Mouse (Mus musculus) right cerebral cortex, postnatal 14 days (tissue): ENCODE results near the gene Anks4b.
A peak's percentile ranks its signal among the peaks of the same experiment; 100 is the strongest.

Experiments used
- DNase-seq: peaks from one replicate; pipeline ENCODE4 v3.0.0; 2022

Anks4b gene

DNA sequence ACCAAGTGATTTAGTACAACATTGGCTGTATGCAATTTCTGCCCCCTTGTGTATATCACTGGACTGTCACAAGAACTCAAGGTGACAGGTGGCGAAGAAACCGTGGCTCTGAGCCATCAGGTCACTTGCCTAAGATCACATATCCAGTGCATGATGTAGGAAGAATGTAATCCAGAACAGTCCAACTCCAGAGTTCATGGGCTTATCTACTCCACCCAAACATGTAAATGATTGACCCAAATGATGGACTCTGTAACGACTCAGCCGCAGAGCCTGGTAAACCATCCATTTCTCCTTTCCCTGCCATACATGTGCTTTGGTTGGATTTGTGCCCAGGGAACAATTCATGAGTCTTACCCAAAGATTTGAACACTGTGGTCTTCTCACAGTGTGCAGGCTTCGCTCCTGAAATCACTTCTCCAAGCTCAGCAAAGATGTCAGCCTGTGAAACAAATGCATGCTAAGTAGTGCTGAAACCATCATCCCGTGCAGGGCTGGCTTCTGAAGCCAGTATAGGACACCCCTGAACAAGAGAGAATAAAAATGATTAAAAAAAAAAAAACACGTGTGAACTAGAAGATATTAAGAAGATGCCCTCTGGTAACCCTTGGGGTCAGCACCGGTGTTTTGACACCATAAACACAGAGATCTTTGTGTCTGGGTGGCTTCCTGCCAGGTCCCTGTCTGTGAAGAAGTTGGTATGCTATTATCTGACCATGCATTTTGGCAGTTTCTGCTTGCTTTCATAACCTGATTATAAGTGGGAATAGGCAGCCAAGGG, 15.9 kb downstream of the Anks4b start:
- no peak for DNase-seq

DNA sequence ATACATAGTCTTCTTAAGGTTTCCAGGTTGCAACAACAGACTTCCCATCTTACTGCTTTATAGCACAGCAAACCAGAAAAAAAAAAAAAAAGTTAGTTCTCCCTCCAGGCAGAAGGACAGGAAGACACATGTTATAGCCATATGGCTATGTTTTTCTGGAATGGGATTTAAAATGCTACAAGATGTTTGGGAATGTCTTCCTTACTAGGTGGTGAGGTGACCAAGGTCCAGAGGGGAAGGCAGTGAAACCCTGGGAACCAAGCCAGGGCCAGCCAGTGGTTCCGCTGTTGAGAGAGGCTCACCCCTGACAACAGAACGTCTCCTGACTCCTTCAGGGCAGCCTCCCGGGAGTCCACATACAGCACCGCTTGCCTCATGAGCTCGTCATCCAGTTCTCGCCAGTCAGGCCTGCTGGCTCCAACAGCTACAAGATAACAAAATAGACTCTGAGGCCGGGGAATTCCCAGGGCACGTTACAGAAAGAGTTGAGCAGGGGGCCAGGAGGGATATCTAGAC, 16.6 kb downstream of the Anks4b start:
- no peak for DNase-seq

GRCm38 (mm10) chr7:120192207-120192606, 18.5 kb downstream of the Anks4b start:
- DNase-seq = no peak

GRCm38 (mm10) chr7:120192816-120193215, 19.2 kb downstream of the Anks4b start:
- DNase-seq = no peak

DNA sequence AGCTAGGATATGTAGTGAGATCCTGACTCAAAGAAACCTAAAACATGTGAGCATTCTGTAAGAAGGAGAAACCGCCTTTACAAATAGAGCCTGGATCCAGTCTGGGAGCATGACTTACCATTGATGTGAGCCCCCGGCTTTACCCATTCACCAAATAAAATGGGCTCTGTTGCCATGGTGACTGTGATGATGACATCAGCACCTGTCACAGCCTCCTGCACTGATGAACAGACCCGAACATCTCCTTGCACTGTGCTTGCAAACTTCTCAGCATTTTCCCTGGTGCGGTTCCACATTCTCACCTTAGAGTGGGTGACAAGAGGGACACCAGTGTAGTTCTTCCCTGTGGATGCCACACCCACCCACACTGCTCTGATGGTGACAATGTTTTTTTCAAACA, 21.5 kb downstream of the Anks4b start:
- no peak for DNase-seq

GRCm38 (mm10) chr7:120201231-120201744, 27.6 kb downstream of the Anks4b start:
- no peak for DNase-seq

DNA sequence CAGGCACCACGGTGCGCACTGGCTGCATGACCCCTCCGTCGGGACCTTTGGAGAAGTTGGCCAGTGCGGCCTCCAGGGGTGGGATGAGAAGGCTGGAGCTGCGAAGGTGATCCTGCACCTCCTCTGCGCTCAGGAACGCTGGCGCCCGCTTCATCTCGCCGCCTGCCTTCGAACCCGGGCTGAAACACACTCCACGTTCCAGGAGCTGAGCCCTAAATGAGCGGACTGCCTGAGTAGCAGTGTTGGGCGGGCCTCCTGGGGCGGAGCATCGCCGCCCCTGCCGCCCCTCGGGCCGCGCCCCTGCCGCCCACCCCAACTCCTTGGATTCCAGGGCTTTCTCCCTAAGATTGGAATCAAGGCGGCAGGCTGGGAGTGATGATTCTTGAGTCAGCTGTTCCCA, 28.1 kb downstream of the Anks4b start, which contains the start of gene Crym:
TSS of gene Crym (minus strand) at position 341 of the 400 bp plus-strand sequence.
- DNase-seq = peak; percentile 17

GRCm38 (mm10) chr7:120203789-120204188, 30.1 kb downstream of the Anks4b start, which contains the start of gene Abca14:
Abca14 (plus strand) TSS chr7:120203961.
- DNase-seq = peak; percentile 92

GRCm38 (mm10) chr7:120205989-120206388, 32.3 kb downstream of the Anks4b start:
- no peak for DNase-seq

DNA sequence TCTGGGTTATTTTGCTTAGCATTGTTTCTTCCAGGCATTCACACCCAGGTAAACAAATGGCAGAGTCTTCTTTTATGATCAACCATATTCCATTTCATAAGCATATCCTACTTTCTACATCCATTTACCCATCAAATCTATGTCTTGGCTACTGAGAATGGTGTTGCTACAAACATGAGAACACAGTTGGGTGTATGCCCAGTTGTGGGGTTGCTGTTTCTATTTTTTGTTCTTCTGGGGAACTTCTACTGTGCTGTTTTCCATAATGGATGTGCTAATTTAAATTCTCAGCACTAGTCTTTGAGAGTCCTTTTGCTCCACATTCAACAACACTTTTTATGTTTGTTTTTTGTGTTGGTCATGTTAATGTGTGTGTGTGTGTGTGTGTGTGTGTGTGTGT, 54.9 kb downstream of the Anks4b start:
- peak; percentile 29 for DNase-seq
